Mouse (Mus musculus) midbrain, embryonic 11.5 days (tissue): ENCODE results near the gene Rpp14. TPM values are rescaled to one million over a fixed set of nuclear protein-coding genes. Genes with fewer than 3 reads are reported as not detected.

Experiments
- ATAC-seq: fragments of 200-750 bp; cut with Nextera tagmentation; 2 replicates; pipeline ENCODE4 v1.8.0; 2017; ENCODE audit warnings: moderate TSS enrichment, moderate library complexity; ENCODE audit not compliant: low FRiP score
- DNase-seq: peaks from one replicate; pipeline ENCODE4 v3.0.0; 2015; ENCODE audit warnings: low spot score; ENCODE audit errors: missing footprints
- H3K27ac ChIP-seq: fragments of 300-500 bp; sonication (generic); 2 replicates; pipeline ENCODE4 v1.5.1; 2014; ENCODE audit warnings: low read depth, low read length
- H3K27me3 ChIP-seq: fragments of 300-500 bp; sonication (generic); 2 replicates; pipeline ENCODE4 v1.6.1; 2014; ENCODE audit warnings: mild to moderate bottlenecking, low read length, moderate library complexity, mixed read lengths; ENCODE audit not compliant: control insufficient read depth, insufficient read depth
- H3K36me3 ChIP-seq: fragments of 300-500 bp; sonication (generic); 2 replicates; pipeline ENCODE4 v1.6.1; 2014; ENCODE audit warnings: mild to moderate bottlenecking, low read length, moderate library complexity, mixed read lengths; ENCODE audit not compliant: control insufficient read depth, insufficient read depth
- H3K4me1 ChIP-seq: fragments of 300-500 bp; sonication (generic); 2 replicates; pipeline ENCODE4 v1.6.1; 2014; ENCODE audit warnings: low read length; ENCODE audit not compliant: control insufficient read depth, insufficient read depth
- H3K4me2 ChIP-seq: fragments of 300-500 bp; sonication (generic); 2 replicates; pipeline ENCODE4 v1.6.1; 2014; ENCODE audit warnings: mild to moderate bottlenecking, moderate library complexity
- H3K4me3 ChIP-seq: fragments of 300-500 bp; sonication (generic); 2 replicates; pipeline ENCODE4 v1.5.1; 2014; ENCODE audit warnings: low read depth, low read length
- H3K9ac ChIP-seq: fragments of 300-500 bp; sonication (generic); 2 replicates; pipeline ENCODE4 v1.6.1; 2014; ENCODE audit warnings: low read length
- H3K9me3 ChIP-seq: fragments of 300-500 bp; sonication (generic); 2 replicates; pipeline ENCODE4 v1.6.1; 2016; ENCODE audit warnings: low read length; ENCODE audit not compliant: control insufficient read depth
- WGBS: fragments of 180-500 bp; shearing (Covaris S2); extraction: QIAGEN DNeasy Blood & Tissue Kit; methylation state at CpG from one replicate; pipeline ENCODE4 v1.1.7; 2014; 5-methylcytosine and 5-hydroxymethylcytosine counted together
- polyA plus RNA-seq: library from polyadenylated mRNA; unstranded; fragments of >200 nt; fragmentation: Nextera tagmentation; extraction: Ambion mirVana; gene quantifications from 2 replicates; pipeline ENCODE4 v1.2.1, GENCODE M21; 2014

Rpp14 gene
- polyA plus RNA-seq, 1 experiment from 2014 or later = 56.5 TPM

DNA sequence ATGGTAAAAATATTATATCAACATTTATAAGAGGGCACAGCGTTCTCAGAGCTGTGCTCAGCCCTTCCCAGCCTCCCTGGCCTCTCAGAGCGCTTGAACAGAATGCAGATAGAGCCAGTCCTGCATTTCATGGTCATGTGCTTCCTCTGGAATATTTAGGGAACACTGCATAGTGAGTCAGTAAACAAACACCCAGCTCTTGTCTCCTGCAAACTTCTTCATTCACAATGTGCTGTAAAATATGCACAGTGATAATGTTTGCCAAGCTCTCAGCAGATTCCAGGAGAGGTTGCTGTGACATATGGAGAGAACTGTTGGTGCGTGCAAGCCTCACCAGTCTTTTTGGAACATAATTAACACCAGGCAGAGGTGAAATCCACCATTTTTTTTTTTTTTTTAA, 55.0 kb downstream of the Rpp14 start:
- H3K27me3 ChIP-seq = no peaks in the 10 kb centered on the region
- H3K4me2 ChIP-seq = no peak overlapping the region
- no peak overlapping the region for H3K27ac ChIP-seq
- no peaks in the 10 kb centered on the region for H3K36me3 ChIP-seq
- no peak overlapping the region for H3K9ac ChIP-seq
- DNase-seq (no peak), ATAC-seq (no peak; the same call in 1 of the 2 replicates)
- 84% methylated on average over 3 of the region's 3 CpGs for WGBS
- H3K4me3 ChIP-seq = no peak overlapping the region
- peaks cover 2% of the 10 kb centered on the region; the same call in 1 of the 2 replicates for H3K4me1 ChIP-seq
- no peaks in the 10 kb centered on the region for H3K9me3 ChIP-seq

DNA sequence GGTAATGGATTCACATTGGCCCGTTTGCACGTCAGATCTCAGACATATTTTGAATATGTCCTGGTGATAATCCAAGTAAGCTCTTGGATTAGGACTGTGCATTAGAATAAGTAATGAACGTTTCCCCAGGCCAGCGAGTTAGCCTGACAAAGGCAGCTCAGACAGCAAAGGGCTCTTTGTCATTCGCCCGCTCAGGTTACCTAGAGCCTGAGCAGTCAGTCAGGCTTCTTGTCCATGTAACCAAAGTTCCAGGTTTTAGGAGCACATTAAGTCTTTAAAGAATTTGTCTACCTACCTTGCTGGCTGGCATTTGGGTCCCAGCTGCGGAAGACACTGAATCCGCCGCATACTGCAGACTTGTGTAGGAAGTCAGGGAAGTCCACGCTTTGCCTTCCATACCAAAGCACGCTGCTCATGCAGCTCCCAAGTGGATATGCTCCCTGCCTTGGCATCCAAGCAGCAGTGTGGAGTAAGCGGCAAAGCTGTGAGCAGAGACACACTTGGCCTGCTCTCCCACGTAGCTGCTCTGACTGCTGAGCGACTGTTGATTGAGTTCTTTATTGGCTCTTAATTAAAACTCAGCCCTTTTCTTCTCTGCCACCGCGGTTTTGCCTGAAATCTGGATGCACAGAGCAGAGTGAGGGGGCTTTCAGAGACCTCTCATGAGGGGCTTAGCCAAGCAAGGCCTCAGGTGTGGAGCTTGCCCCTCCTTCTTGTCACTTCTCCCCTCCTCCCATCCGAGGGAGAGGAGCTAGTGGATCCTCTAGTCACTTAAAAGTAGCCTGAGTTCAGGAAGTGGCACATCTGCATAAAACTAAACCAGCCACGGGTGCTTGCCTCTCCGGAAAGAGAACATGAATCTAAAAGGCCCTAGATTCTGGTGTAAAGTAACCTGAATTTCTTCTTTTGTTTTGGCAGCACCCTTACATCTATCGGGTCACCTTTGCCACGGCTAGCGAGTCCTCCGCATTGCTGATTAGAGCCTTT, 59.9 kb downstream of the Rpp14 start:
- H3K36me3 ChIP-seq = no peaks in the 10 kb centered on the region; the same call in 1 of the 2 replicates
- no peak overlapping the region for H3K4me2 ChIP-seq
- H3K27me3 ChIP-seq = no peaks in the 10 kb centered on the region
- ATAC-seq (no peak; the same call in 1 of the 2 replicates), DNase-seq (peak; percentile 89)
- no peaks in the 10 kb centered on the region for H3K9me3 ChIP-seq
- no peak overlapping the region for H3K4me3 ChIP-seq
- peaks cover 2% of the 10 kb centered on the region; the same call in 1 of the 2 replicates for H3K4me1 ChIP-seq
- WGBS = 36% methylated on average over 23 of the region's 23 CpGs
- no peak overlapping the region for H3K27ac ChIP-seq
- H3K9ac ChIP-seq = 0 out of 2 replicates have a peak overlapping the region, but pooled peaks have one; percentile 29

DNA sequence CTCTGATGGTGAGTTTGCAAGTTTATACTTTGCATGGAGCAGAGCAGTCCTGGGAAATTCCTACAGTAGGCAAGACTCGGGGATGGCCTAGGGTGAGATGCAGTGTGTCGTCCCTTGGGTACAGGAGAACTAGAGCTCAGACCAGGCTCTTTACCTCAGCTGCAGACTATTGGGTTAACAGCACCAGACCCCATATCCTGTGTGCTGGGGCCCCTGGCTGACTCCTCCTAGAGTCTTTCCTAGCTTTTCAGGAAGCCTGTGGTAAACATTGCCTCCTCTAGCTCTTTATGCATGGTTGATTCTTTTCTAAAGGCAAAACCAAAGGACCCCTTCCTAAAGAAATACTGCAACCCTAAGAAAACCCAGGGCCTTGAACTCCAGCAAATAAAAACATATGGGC, 61.0 kb downstream of the Rpp14 start:
- peaks cover 2% of the 10 kb centered on the region; the same call in 1 of the 2 replicates for H3K4me1 ChIP-seq
- no peak overlapping the region for H3K4me3 ChIP-seq
- no peaks in the 10 kb centered on the region for H3K9me3 ChIP-seq
- no peak overlapping the region for H3K4me2 ChIP-seq
- no peaks in the 10 kb centered on the region; the same call in 1 of the 2 replicates for H3K36me3 ChIP-seq
- DNase-seq (no peak), ATAC-seq (no peak)
- 69% methylated on average over 2 of the region's 2 CpGs for WGBS
- H3K27me3 ChIP-seq = no peaks in the 10 kb centered on the region
- H3K27ac ChIP-seq = no peak overlapping the region
- H3K9ac ChIP-seq = no peak overlapping the region

Other genes with a start within 250 kb of the Rpp14 start
- gene Gm45521, start 123.1 kb upstream of the Rpp14 start, polyA plus RNA-seq = 0.36 TPM in 1 of 2 replicates, not detected in the other
- gene Dnase1l3, start 85.8 kb upstream of the Rpp14 start, polyA plus RNA-seq = 0.07 and 0.23 TPM in 2 replicates
- gene Abhd6, start 77.5 kb upstream of the Rpp14 start, polyA plus RNA-seq = 15.6 and 16.5 TPM in 2 replicates
- 23.2 and 23.4 TPM in 2 replicates for gene Pxk, start 17.8 kb downstream of the Rpp14 start, polyA plus RNA-seq
- gene Pdhb, start 92.7 kb downstream of the Rpp14 start, polyA plus RNA-seq = 215 and 238 TPM in 2 replicates
- gene Kctd6, start 133.8 kb downstream of the Rpp14 start, polyA plus RNA-seq = 8.2 and 10.8 TPM in 2 replicates
- not detected in 2 replicates for gene Acox2, start 179.0 kb downstream of the Rpp14 start, polyA plus RNA-seq
- gene Fam107a, start 237.7 kb downstream of the Rpp14 start, polyA plus RNA-seq = 0.20 and 0.33 TPM in 2 replicates